Mouse (Mus musculus) heart, embryonic 12.5 days (tissue): Measurements from ENCODE around the gene Zdhhc16. TPM values are rescaled to one million over a fixed set of nuclear protein-coding genes. Genes with fewer than 3 reads are reported as not detected.

Experiments used
- ATAC-seq: fragments of 200-750 bp; cut with Nextera tagmentation; 2 replicates; pipeline ENCODE4 v1.8.0; 2017; ENCODE audit warnings: moderate TSS enrichment, moderate library complexity; ENCODE audit not compliant: insufficient number of reproducible peaks, low FRiP score
- H3K27ac ChIP-seq: fragments of 300-500 bp; sonication (generic); 2 replicates; pipeline ENCODE4 v1.5.1; 2016; ENCODE audit warnings: mild to moderate bottlenecking, moderate library complexity; ENCODE audit not compliant: poor library complexity, severe bottlenecking
- H3K27me3 ChIP-seq: fragments of 300-500 bp; sonication (generic); replicated peaks from 2 replicates; pipeline ENCODE4 v1.6.1; 2016; ENCODE audit warnings: mild to moderate bottlenecking, moderate library complexity
- H3K36me3 ChIP-seq: fragments of 300-500 bp; sonication (generic); 2 replicates; pipeline ENCODE4 v1.6.1; 2016; ENCODE audit warnings: mild to moderate bottlenecking, moderate library complexity
- H3K4me1 ChIP-seq: fragments of 300-500 bp; sonication (generic); replicated peaks from 2 replicates; pipeline ENCODE4 v1.6.1; 2016; ENCODE audit warnings: mild to moderate bottlenecking
- H3K4me2 ChIP-seq: fragments of 300-500 bp; sonication (generic); 2 replicates; pipeline ENCODE4 v1.6.1; 2016; ENCODE audit warnings: mild to moderate bottlenecking, moderate library complexity
- H3K4me3 ChIP-seq: fragments of 300-500 bp; sonication (generic); 2 replicates; pipeline ENCODE4 v1.5.1; 2016; ENCODE audit warnings: mild to moderate bottlenecking
- H3K9ac ChIP-seq: fragments of 300-500 bp; sonication (generic); 2 replicates; pipeline ENCODE4 v1.6.1; 2016; ENCODE audit warnings: mild to moderate bottlenecking, moderate library complexity
- H3K9me3 ChIP-seq: fragments of 300-500 bp; sonication (generic); replicated peaks from 2 replicates; pipeline ENCODE4 v1.6.1; 2016; ENCODE audit warnings: mild to moderate bottlenecking, moderate library complexity
- WGBS: fragments of 180-500 bp; shearing (Covaris S2); methylation state at CpG from one replicate; pipeline ENCODE4 v1.1.7; 2016; 5-methylcytosine and 5-hydroxymethylcytosine counted together
- polyA plus RNA-seq: library from polyadenylated mRNA; unstranded; fragments of >200 nt; fragmentation: Nextera tagmentation; extraction: Ambion mirVana; gene quantifications from 2 replicates; pipeline ENCODE4 v1.2.1, GENCODE M21; 2016

The Zdhhc16 gene
- 55.2 and 58.1 TPM in 2 replicates for polyA plus RNA-seq

DNA sequence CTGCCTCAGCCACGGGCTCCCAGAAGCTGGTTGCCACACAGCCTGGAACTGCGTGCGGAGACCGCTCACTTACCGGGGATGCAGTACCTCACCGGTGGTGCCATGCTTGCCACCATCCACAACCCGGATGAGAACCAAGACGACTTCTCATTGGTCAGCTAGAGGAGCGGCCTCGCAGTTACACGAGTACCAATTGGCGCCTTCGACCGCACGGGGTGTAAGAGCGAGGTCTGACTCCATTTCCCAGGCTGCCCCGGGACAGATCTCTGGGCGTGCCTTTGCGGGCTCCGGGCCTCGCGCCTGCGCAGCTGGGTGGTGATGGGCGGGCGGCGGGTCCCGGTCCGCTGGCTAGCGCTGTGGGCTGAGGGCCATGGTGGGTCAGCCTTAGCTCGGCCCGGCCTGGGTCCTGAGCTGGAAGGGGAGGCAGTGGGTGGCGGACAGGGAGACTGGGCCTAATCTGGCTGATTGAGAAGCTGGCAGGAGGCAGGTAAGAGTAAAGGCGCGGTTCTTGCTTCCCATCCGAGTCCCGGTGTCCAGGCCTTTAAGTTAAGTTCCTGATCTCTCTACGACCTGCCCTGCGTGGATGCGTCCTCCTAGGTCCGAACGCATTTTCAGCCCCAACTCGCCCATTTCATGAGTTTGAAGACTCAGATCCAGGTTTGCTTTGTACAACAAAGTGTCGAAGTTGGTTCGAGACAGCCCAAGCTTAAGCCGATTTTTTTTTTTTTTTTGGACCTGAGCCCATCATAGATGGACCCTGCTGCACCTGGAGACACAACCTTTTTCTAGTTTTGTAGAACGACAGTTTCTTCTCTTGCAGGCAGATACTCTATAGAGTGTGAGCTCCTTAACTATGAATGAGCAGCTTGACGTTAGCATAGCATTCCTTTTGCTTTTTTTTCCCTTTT lies at the start of gene Zdhhc16, which contains the start of gene Exosc1:
Gene Zdhhc16, plus strand, starts transcription at position 302 of the 908 bp plus-strand sequence.
Gene Exosc1, minus strand, starts transcription at position 245 of the 908 bp plus-strand sequence.
- H3K4me1 ChIP-seq, result peaks cover 13% of the 10 kb centered on the region
- peak within 1 kb of the TSS; percentile 80 for H3K4me3 ChIP-seq
- H3K9ac ChIP-seq, result peak within 1 kb of the TSS; percentile 81
- no peaks in the 10 kb centered on the region for H3K27me3 ChIP-seq
- peak; percentile 100 for ATAC-seq
- no peak within 1 kb of the TSS; the same call in 1 of the 2 replicates for H3K27ac ChIP-seq
- no peaks in the 10 kb centered on the region for H3K9me3 ChIP-seq
- WGBS, result under 1% methylated on average over 47 of the region's 47 CpGs
- peaks cover 29% of the 10 kb centered on the region for H3K36me3 ChIP-seq
- peak within 1 kb of the TSS; percentile 77 for H3K4me2 ChIP-seq

GRCm38 (mm10) chr19:41883882-41884281 lies 49.4 kb upstream of the Zdhhc16 start:
- no peak for ATAC-seq
- Histone ChIP-seq H3K4me1 (no peaks in the 10 kb centered on the region), H3K9ac (no peak overlapping the region), H3K27me3 (no peaks in the 10 kb centered on the region), H3K4me3 (no peak overlapping the region), H3K4me2 (no peak overlapping the region), H3K36me3 (peaks cover 86% of the 10 kb centered on the region), H3K27ac (no peak overlapping the region), H3K9me3 (no peaks in the 10 kb centered on the region)
- WGBS, result 89% methylated on average over 9 of the region's 9 CpGs

DNA sequence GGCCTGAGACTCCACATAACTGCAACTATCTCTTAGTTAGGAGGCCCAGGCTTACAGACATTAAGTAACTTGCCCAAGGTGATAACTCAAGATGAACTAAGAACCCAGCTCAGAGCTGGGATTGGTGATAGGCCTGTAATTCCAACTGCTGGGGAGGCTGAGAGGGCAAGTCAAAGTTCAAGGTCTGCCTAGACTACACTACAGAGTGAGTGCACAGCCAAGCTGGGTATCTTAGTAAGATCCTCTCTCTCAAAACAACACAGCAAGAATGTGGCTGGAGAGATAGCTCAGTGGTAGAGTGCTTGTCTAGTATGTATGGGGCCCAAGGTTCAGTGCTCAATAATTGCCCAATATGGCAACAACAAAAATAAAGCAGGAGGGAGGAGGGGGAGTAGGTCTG lies 45.1 kb upstream of the Zdhhc16 start:
- peaks cover 79% of the 10 kb centered on the region for H3K36me3 ChIP-seq
- H3K9ac ChIP-seq, result no peak overlapping the region
- no peaks in the 10 kb centered on the region for H3K9me3 ChIP-seq
- no peaks in the 10 kb centered on the region for H3K4me1 ChIP-seq
- H3K27me3 ChIP-seq, result no peaks in the 10 kb centered on the region
- H3K4me3 ChIP-seq, result no peak overlapping the region
- H3K4me2 ChIP-seq, result no peak overlapping the region
- no peak overlapping the region for H3K27ac ChIP-seq
- ATAC-seq, result no peak

DNA sequence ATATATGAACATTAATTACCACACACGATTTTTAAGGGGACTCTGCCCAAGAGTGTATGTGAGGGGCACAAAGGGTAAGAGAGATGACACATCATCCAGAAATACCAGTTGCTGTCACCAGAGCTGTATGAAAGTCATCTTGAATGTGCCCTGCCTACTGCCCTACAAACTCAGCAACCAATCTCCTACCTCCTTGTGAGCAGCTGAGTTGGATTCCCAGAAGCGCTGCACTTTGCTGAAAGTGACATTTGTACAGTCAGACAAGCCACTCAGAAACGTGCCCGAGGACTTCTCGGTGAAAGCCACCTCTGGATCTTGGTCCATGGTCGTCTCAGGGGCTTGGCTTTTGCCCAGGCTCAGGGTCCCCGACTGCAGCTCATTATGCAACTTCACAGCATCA lies 38.3 kb upstream of the Zdhhc16 start:
- H3K9ac ChIP-seq, result peak overlapping the region; percentile 76
- 40% methylated on average over 7 of the region's 7 CpGs for WGBS
- no peak for ATAC-seq

GRCm38 (mm10) chr19:41895460-41896318 lies 37.6 kb upstream of the Zdhhc16 start, which contains the start of gene Rrp12:
Gene Rrp12 (minus strand): TSS chr19:41896173.
- Histone ChIP-seq H3K27me3 (no peaks in the 10 kb centered on the region), H3K27ac (no peak within 1 kb of the TSS), H3K36me3 (peaks cover 12% of the 10 kb centered on the region), H3K4me2 (peak within 1 kb of the TSS; percentile 89), H3K4me1 (peaks cover 12% of the 10 kb centered on the region), H3K9ac (peak within 1 kb of the TSS; percentile 76), H3K4me3 (peak within 1 kb of the TSS; percentile 83), H3K9me3 (no peaks in the 10 kb centered on the region)
- WGBS, result under 1% methylated on average over 46 of the region's 46 CpGs
- ATAC-seq, result peak; percentile 91

More for the DNA sequence above, 38.3 kb upstream of the Zdhhc16 start:
- Histone ChIP-seq H3K4me1 (peaks cover 12% of the 10 kb centered on the region), H3K9me3 (no peaks in the 10 kb centered on the region), H3K4me2 (peak overlapping the region; percentile 89), H3K36me3 (peaks cover 19% of the 10 kb centered on the region), H3K27ac (no peak overlapping the region), H3K4me3 (peak overlapping the region; percentile 83), H3K27me3 (no peaks in the 10 kb centered on the region)

DNA sequence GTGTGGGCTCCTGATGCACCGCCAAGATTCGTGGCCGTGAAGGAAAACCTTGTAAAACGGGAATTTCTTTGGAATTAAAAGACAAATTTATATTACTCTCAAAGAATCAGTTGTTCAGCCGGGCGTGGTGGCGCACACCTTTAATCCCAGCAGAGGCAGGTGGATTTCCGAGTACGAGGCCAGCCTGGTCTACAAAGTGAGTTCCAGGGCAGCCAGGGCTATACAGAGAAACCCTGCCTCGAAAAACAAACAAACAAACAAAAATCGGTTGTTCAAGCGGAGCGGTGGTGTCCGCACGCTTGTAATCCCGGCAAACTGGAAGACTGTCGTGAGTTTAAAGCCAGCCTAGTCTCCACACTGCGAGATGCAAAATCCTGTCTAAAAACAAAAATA lies 37.0 kb upstream of the Zdhhc16 start:
- H3K9ac ChIP-seq, result peak overlapping the region; percentile 57
- ATAC-seq, result no peak
- H3K27ac ChIP-seq, result no peak overlapping the region

DNA sequence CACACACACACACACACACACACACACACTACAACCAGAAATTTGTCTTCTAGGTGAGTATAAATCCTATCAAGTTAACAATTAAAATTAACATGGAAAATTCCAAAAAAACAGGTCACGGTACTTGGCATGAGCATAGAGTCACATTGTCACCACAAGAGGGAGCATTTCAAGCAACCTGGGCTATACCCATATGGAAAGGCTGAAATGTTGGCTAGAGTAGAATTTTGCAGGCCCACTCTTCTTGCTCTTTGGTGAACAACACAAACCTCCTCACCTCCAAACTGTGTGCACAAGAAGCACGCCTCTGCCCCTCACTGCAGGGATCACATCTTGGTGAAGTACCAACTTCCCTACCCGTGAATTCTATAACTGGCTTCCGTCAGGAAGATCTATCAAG lies 34.4 kb upstream of the Zdhhc16 start:
- Histone ChIP-seq H3K36me3 (no peaks in the 10 kb centered on the region), H3K27me3 (no peaks in the 10 kb centered on the region), H3K4me1 (peaks cover 19% of the 10 kb centered on the region), H3K4me2 (no peak overlapping the region), H3K27ac (no peak overlapping the region), H3K9me3 (no peaks in the 10 kb centered on the region), H3K9ac (no peak overlapping the region), H3K4me3 (no peak overlapping the region)
- WGBS, result 46% methylated on average over 4 of the region's 4 CpGs
- no peak for ATAC-seq

More for the DNA sequence above, 37.0 kb upstream of the Zdhhc16 start:
- WGBS, result 19% methylated on average over 18 of the region's 18 CpGs
- H3K4me3 ChIP-seq, result peak overlapping the region; percentile 83
- no peaks in the 10 kb centered on the region for H3K9me3 ChIP-seq
- H3K4me2 ChIP-seq, result peak overlapping the region; percentile 89
- H3K4me1 ChIP-seq, result peaks cover 12% of the 10 kb centered on the region
- no peaks in the 10 kb centered on the region for H3K27me3 ChIP-seq
- peaks cover 8% of the 10 kb centered on the region; the same call in 1 of the 2 replicates for H3K36me3 ChIP-seq

DNA sequence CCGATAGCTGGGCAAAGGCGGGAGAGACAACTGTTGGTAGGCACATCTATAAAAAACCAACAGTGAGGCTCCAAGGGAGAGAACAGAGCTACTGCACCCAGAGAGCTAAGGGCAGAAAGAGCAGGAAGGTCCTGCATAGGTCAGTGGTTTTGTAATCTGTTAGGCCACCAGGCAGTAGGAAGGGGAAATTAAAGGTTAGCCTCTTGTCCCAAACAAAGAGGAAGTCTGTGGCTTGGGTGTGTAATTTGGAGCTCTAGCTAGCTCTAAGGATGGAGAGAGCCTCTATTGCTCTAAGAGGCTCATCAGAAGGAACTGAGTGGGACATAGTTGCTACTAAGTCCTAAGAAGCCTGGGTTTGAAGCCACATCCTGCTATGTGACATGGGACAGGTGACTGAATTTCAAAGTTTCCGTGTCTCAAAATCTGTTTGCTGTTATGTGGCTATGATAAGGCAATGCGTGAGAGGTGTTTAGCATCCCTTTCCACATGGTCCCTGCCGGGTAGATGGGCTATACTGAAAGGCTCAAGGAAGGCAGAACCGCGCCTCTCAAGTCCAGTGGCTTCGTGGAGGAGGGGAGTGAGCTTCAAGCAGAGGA lies 32.7 kb upstream of the Zdhhc16 start:
- no peak overlapping the region for H3K4me2 ChIP-seq
- no peak overlapping the region for H3K4me3 ChIP-seq
- no peak overlapping the region for H3K9ac ChIP-seq
- WGBS, result 76% methylated on average over 8 of the region's 8 CpGs
- H3K27me3 ChIP-seq, result no peaks in the 10 kb centered on the region
- no peaks in the 10 kb centered on the region for H3K36me3 ChIP-seq
- H3K9me3 ChIP-seq, result no peaks in the 10 kb centered on the region
- H3K4me1 ChIP-seq, result peaks cover 7% of the 10 kb centered on the region
- no peak overlapping the region for H3K27ac ChIP-seq
- ATAC-seq, result no peak

DNA sequence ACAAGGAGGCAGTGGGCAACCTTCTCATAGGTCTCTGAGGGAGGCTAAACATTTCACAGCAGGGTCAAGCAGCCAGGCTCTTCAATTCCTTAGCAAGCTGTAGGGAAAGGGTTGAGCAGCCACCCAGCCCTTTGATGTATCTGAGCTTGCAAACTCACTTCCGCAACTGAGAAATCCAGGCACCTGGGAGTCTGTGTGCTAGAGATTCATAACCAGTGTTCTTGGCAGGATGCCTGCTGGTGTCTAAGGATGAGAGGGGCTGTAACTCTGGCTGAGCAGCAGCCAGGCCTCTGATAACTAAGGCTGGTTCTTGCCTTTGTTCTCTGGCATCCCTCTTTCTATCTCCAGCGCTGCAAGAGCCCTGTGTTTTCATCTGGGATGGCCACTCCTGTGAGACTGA lies 31.6 kb upstream of the Zdhhc16 start:
- H3K4me3 ChIP-seq, result no peak overlapping the region
- no peak for ATAC-seq
- H3K9ac ChIP-seq, result no peak overlapping the region; the same call in 1 of the 2 replicates
- WGBS, result 17% methylated on average over 2 of the region's 2 CpGs
- no peaks in the 10 kb centered on the region for H3K27me3 ChIP-seq
- H3K36me3 ChIP-seq, result no peaks in the 10 kb centered on the region
- H3K27ac ChIP-seq, result peak overlapping the region; percentile 71
- no peak overlapping the region for H3K4me2 ChIP-seq
- H3K4me1 ChIP-seq, result peaks cover 14% of the 10 kb centered on the region
- H3K9me3 ChIP-seq, result no peaks in the 10 kb centered on the region

DNA sequence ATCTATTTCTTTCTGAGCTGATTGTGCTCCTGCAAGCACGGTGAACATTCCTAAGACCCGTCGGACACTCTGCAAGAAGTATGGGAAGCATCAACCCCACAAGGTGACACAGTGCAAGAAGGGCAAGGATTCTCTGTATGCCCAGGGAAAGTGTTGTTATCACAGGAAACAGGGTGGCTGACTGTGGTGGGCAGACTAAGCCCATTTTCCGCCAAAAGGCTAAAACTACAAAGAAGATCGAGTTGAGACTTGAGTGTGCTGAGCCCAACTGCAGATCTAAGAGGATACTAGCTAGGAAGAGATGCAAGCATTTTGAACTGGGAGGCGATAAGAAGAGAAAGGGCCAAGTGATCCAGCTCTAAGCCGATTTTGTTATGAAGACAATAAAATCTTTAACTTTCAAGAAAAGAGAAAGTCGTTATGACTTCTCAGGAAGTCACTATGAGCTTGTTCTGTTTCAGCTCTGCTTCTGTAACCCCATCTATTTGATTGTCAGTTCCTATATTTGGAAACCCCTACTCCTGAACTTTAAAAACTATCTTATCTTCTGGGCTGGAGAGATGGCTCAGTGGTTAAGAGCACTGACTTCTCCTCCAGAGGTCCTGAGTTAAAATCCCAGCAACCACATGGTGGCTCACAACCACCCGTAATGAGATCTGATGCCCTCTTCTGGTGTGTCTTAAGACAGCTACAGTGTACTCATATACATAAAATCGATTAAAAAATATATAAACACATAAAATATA lies 30.3 kb upstream of the Zdhhc16 start:
- Histone ChIP-seq H3K36me3 (no peaks in the 10 kb centered on the region), H3K4me1 (peaks cover 23% of the 10 kb centered on the region), H3K27ac (no peak overlapping the region), H3K9me3 (no peaks in the 10 kb centered on the region), H3K9ac (no peak overlapping the region), H3K27me3 (no peaks in the 10 kb centered on the region), H3K4me2 (no peak overlapping the region), H3K4me3 (no peak overlapping the region)
- no peak for ATAC-seq
- WGBS, result 57% methylated on average over 10 of the region's 10 CpGs
